Mouse (Mus musculus) liver, adult 2 months (tissue): ENCODE measurements around the gene Anks1b. TPM values are rescaled to one million over a fixed set of nuclear protein-coding genes. Genes with fewer than 3 reads are reported as not detected.

ENCODE experiments used
- DNase-seq: peaks from one replicate; pipeline ENCODE4 v3.0.0-alpha.2; 2011; ENCODE audit warnings: low read depth, low spot score; ENCODE audit errors: extremely low read depth
- H3K27ac ChIP-seq: fragments of 200-500 bp; replicated peaks from 2 replicates; pipeline ENCODE4 v1.5.1; 2012; ENCODE audit warnings: low read depth, mild to moderate bottlenecking, control low read depth, inconsistent platforms, low read length; ENCODE audit not compliant: insufficient read depth
- H3K27me3 ChIP-seq: fragments of 200-500 bp; 2 replicates; pipeline ENCODE4 v1.6.1; 2012; ENCODE audit warnings: mild to moderate bottlenecking, moderate library complexity, low read length, inconsistent platforms; ENCODE audit not compliant: control insufficient read depth, insufficient read depth
- H3K36me3 ChIP-seq: fragments of 200-500 bp; 2 replicates; pipeline ENCODE4 v1.6.1; 2012; ENCODE audit warnings: low read length, inconsistent platforms; ENCODE audit not compliant: control insufficient read depth, insufficient read depth
- H3K4me1 ChIP-seq: fragments of 200-500 bp; 2 replicates; pipeline ENCODE4 v1.6.1; 2011; ENCODE audit warnings: low read length; ENCODE audit not compliant: control insufficient read depth, insufficient read depth
- H3K4me3 ChIP-seq: fragments of 200-500 bp; 2 replicates; pipeline ENCODE4 v1.5.1; 2011; ENCODE audit warnings: low read depth, mild to moderate bottlenecking, control low read depth, low read length, moderate library complexity; ENCODE audit not compliant: insufficient read depth
- H3K79me2 ChIP-seq: fragments of 200-500 bp; 2 replicates; pipeline ENCODE4 v1.6.1; 2012; ENCODE audit warnings: inconsistent platforms, mild to moderate bottlenecking, low read length, moderate library complexity; ENCODE audit not compliant: control insufficient read depth, insufficient read depth
- H3K9ac ChIP-seq: fragments of 200-500 bp; 2 replicates; pipeline ENCODE4 v1.6.1; 2012; ENCODE audit warnings: low read depth, mild to moderate bottlenecking, control low read depth, inconsistent platforms, low read length
- CTCF ChIP-seq: fragments of 200-500 bp; IDR thresholded peaks from 2 replicates; pipeline ENCODE4 v1.5.1; 2011; ENCODE audit warnings: low read depth, low read length, control low read depth
- POLR2A ChIP-seq: fragments of 200-500 bp; IDR thresholded peaks from 2 replicates; pipeline ENCODE4 v1.6.1; 2011; ENCODE audit warnings: low read length, control low read depth; ENCODE audit not compliant: insufficient read depth; ENCODE audit errors: extremely low read depth
- WGBS: fragments of 180-500 bp; shearing (Covaris S2); methylation state at CpG from one replicate; pipeline ENCODE4 v1.1.7; 2018; 5-methylcytosine and 5-hydroxymethylcytosine counted together
- polyA plus RNA-seq: library from polyadenylated mRNA; depleted of rRNA; stranded (reverse); fragments of >200 nt; gene quantifications from 2 replicates; pipeline ENCODE4 v1.2.3, GENCODE M21; 2012
- total RNA-seq: library from RNA; depleted of rRNA; stranded (reverse); fragments of >200 nt; gene quantifications from 2 replicates; pipeline ENCODE4 v1.2.3, GENCODE M21; 2014

Anks1b gene
- total and polyA plus RNA-seq, 2 experiments = under 0.01 TPM; not detected in 1

DNA sequence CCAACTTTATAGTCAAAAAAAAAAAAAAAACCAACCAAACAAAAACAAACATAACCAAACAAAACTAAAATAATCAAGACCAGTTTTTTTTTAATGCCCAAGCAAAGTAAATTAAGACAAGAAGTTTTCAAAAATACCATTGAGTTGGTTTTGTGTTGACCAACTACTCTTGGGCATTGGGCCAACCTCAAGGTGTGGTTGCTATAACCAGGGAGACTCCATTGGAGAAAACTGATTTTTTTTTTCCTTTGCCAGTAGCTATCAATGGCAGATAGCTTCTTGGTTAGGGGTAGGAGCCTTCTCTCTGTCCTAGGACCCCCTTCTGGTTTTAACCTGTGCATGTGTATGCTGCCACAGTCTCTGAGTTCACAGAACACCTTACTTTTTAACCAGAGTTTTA lies 725.8 kb downstream of the Anks1b start:
- Histone ChIP-seq H3K4me1 (no peaks in the 10 kb centered on the region), H3K27me3 (no peaks in the 10 kb centered on the region), H3K4me3 (no peak overlapping the region), H3K36me3 (no peaks in the 10 kb centered on the region), H3K79me2 (no peaks in the 10 kb centered on the region), H3K9ac (no peak overlapping the region), H3K27ac (no peak overlapping the region)
- no peak for DNase-seq
- no peak for TF ChIP-seq CTCF
- no peak for TF ChIP-seq POLR2A

DNA sequence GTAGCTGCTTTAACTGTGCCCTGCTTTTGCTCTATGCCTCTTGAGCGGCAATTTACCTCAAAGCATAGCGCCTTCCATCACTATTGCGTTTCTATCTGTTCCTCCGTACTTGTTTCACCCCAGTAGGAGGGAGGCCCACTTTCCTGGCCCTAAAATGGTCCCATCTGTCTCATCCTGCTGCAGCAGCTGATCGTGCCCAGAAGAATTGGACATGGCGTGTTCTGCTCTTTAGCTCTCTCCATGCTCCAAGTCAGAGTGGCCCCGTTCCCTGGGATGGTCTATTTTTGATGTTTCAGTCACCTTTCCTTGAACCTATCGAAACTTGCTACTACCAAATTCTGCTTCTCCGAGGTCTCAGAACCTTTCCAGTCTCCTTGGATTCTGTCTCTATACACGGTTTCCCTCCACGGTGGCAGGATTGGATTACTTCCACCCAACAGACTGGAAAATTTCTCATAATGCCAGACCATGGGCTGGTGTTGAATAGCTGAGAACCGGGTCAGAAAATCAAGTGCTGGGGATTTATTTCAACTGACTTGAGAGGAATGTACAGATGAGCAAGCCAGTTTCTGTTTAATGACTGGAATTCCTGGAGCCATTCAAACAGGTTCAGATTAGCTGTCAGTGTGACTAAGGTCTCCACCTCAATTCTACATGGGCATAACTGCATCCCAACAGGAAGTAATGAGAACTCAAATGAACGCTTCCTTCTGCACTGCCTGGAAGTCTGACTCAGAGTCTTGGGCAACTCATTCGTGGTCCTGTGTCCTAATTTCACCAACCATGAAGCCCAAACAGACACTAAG lies 726.6 kb downstream of the Anks1b start:
- no peaks in the 10 kb centered on the region for H3K27me3 ChIP-seq
- H3K9ac ChIP-seq = no peak overlapping the region
- WGBS = 89% methylated on average over 14 of the region's 14 CpGs
- no peaks in the 10 kb centered on the region for H3K79me2 ChIP-seq
- H3K4me3 ChIP-seq = no peak overlapping the region
- H3K27ac ChIP-seq = no peak overlapping the region
- H3K36me3 ChIP-seq = no peaks in the 10 kb centered on the region
- no peak for TF ChIP-seq CTCF
- no peak for TF ChIP-seq POLR2A
- H3K4me1 ChIP-seq = no peaks in the 10 kb centered on the region
- no peak for DNase-seq

GRCm38 (mm10) chr10:90607586-90607985 lies 734.3 kb downstream of the Anks1b start:
- Histone ChIP-seq H3K4me1 (no peaks in the 10 kb centered on the region), H3K9ac (no peak overlapping the region), H3K27me3 (no peaks in the 10 kb centered on the region), H3K4me3 (no peak overlapping the region), H3K27ac (no peak overlapping the region), H3K79me2 (no peaks in the 10 kb centered on the region), H3K36me3 (no peaks in the 10 kb centered on the region)
- TF ChIP-seq POLR2A (no peak), CTCF (no peak)
- no peak for DNase-seq
- WGBS = 69% methylated on average over 3 of the region's 3 CpGs

DNA sequence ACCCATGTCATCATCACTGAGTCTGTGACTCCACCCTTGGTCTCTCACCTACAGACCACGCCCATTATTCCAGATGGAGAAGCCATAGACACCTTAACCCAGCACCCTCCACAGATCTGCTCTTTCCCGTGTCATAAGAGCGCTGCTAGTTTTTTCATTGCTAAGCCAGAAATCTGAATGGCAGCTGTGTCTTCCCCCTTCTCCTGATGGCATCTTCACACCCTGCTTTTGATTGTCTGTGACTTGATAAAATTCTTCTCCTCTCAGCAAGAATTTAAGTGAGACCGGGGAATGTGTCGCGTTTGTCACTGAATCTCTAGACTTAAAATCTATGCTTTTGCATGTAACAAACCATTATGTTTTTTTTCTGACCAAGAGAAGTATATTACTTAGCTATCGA lies 736.1 kb downstream of the Anks1b start:
- TF ChIP-seq POLR2A = no peak
- TF ChIP-seq CTCF = no peak
- H3K27me3 ChIP-seq = no peaks in the 10 kb centered on the region
- no peak overlapping the region for H3K27ac ChIP-seq
- no peaks in the 10 kb centered on the region for H3K79me2 ChIP-seq
- 83% methylated on average over 7 of the region's 7 CpGs for WGBS
- no peak overlapping the region for H3K9ac ChIP-seq
- DNase-seq = no peak
- H3K36me3 ChIP-seq = no peaks in the 10 kb centered on the region
- no peaks in the 10 kb centered on the region for H3K4me1 ChIP-seq
- H3K4me3 ChIP-seq = no peak overlapping the region

GRCm38 (mm10) chr10:90613051-90613450 lies 739.7 kb downstream of the Anks1b start:
- WGBS = 91% methylated on average over 3 of the region's 3 CpGs
- H3K27ac ChIP-seq = no peak overlapping the region
- H3K9ac ChIP-seq = no peak overlapping the region
- TF ChIP-seq CTCF (no peak), POLR2A (no peak)
- no peak overlapping the region for H3K4me3 ChIP-seq
- no peaks in the 10 kb centered on the region for H3K27me3 ChIP-seq
- H3K36me3 ChIP-seq = no peaks in the 10 kb centered on the region
- H3K4me1 ChIP-seq = no peaks in the 10 kb centered on the region
- no peaks in the 10 kb centered on the region for H3K79me2 ChIP-seq
- DNase-seq = no peak

DNA sequence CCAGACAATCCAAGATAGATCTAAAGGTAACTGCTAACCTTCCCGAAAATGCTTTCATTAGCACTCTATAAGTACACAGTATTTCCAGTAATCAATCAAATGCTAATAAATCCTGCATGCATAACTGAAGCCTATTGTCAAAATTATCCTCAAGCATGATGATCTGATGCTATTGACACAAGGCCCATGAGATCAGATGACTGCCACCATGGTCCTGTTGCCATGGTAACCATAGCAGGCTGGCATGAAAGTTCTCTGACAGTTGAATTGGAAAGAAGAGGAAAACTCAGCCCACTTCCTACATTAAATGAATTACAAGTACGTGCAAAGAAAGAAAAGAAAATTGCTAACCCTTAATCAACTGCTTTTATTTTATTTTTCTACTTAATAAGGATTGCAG lies 741.9 kb downstream of the Anks1b start:
- no peaks in the 10 kb centered on the region for H3K79me2 ChIP-seq
- no peak overlapping the region for H3K9ac ChIP-seq
- no peak overlapping the region for H3K27ac ChIP-seq
- WGBS = 71% methylated on average over 2 of the region's 2 CpGs
- no peaks in the 10 kb centered on the region for H3K4me1 ChIP-seq
- H3K27me3 ChIP-seq = no peaks in the 10 kb centered on the region
- H3K4me3 ChIP-seq = no peak overlapping the region
- no peak for DNase-seq
- TF ChIP-seq POLR2A (no peak), CTCF (no peak)
- no peaks in the 10 kb centered on the region for H3K36me3 ChIP-seq
